Mouse (Mus musculus): Measurements from ENCODE around the gene Hes7. TPM values are rescaled to one million over a fixed set of nuclear protein-coding genes. Genes with fewer than 3 reads are reported as not detected.
"Not testable (repeated sequence)": the region's sequence is repeated elsewhere in the genome, so short reads cannot be mapped to it uniquely, and the experiment has no call there.

Gene Hes7
- total RNA-seq, 1 experiment from 2014 or later, result not detected

DNA sequence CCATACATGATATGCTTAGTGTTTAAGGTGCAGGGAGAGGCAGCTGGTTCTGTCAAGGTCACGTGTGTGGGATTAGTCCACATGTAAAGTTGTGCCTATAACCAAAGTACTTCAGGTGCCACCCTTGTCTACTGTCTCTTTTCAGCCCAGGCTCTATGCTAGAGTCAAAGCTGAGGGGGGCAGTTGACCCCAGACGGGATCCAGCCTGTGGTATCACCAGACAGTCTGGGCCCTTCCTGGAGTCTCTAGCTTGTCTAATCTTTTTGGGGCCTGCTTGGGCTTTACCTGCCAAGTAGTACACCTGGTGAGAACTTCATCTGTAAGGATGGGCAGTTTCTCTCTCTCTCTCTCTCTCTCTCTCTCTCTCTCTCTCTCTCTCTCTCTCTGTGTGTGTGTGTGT is 32.6 kb upstream of the Hes7 start:
- ATAC-seq (replicated peaks; ENCODE audit: low read depth, poor library complexity, severe bottlenecking), result no peak

DNA sequence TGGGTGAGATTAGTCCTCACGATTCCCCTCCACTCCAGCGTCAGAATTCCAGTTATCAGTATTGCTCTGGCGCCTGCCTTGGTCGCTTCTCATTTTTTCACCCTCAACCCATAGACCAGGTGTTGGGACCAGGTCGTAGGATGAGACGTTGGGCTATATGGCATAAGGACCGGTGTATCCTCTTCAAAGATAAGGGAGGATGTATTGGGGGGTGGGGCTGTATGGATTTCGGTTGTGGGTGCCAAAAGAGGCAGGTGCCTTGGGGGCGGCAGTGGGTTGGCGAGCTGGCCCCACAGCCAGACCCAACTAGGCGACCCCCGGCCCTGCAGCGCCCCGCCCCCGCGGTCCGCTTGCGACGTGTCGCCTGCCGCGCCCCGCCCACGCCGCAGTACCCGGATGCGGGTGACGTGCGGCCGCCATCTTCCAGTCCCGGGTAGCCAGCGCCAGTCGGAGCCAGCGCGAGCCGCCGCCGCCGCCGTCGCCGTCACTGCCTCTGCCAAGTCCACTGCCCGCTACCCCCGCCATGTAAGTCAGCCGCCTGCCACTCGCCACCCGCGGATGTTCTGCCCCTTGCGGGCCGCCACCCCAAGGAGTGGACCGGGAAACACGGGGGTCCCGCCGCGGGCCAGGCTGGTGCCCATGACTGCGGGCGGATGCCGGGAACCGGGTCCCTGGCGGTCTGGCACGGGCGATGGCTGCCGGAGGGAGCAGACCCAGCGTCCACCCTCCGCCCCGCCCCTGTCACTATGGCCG is 31.9 kb upstream of the Hes7 start, which contains the start of gene Vamp2:
Vamp2 (plus strand) TSS at position 388 of the 753 bp plus-strand sequence.
- ATAC-seq (replicated peaks; ENCODE audit: low read depth, poor library complexity, severe bottlenecking), result peak; percentile 67

DNA sequence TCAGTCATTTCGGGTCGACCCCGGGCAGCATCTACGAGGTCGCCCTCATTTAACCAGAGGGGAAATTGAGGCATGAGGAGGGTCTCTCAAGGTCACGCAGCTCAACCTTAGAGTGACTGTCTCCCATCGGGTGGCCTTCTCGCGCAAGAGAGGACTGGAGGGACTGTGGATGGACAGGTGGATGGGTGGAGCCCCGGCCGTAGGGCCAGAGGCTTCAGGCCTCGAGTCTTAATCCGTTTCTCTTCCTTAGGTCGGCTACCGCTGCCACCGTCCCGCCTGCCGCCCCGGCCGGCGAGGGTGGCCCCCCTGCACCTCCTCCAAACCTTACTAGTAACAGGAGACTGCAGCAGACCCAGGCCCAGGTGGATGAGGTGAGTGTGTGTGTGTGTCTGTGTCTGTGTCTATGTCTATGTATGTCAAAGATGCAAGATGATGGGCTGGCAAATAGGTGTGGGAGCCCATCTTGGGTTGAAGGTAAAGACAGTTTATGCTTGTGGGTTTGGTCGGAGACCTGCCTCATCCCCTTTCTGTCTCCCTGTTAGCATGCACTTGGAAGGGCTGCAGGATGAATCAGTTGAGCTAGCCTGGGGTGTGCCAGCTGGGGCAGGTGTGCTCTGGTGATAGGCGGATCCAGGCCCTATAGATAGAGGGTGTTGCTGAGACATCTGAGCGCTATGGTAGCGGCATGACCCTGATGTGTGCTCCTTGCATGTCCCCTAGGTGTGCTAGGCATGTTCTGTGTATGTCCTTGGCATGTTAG is 31.2 kb upstream of the Hes7 start:
- ATAC-seq (replicated peaks; ENCODE audit: low read depth, poor library complexity, severe bottlenecking), result no peak

DNA sequence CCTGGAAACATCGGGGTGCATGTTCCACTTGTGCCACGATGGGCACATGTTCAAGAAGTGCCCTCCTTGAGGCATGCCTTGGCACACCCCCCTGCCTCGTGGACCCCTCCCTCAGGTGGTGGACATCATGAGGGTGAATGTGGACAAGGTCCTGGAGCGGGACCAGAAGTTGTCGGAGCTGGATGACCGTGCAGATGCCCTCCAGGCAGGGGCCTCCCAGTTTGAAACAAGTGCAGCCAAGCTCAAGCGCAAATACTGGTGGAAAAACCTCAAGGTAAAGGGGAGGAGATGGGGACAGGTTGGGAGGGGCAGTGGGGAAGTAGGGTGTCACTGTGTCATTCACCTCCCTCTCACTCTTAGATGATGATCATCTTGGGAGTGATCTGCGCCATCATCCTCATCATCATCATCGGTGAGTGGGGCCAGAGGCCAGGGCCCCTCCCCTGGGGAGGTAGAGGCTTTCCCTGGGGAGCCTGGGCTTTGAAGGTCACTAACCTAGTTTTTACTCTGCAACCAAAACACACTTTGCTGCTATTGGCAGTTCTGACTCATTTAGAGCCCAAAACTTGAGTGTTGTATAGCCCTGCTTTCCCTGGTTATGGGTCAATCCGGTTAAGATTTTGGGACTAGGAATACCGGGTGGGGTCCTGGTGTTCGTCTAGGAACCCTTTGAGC is 30.5 kb upstream of the Hes7 start:
- ATAC-seq (replicated peaks; ENCODE audit: low read depth, poor library complexity, severe bottlenecking), result no peak

DNA sequence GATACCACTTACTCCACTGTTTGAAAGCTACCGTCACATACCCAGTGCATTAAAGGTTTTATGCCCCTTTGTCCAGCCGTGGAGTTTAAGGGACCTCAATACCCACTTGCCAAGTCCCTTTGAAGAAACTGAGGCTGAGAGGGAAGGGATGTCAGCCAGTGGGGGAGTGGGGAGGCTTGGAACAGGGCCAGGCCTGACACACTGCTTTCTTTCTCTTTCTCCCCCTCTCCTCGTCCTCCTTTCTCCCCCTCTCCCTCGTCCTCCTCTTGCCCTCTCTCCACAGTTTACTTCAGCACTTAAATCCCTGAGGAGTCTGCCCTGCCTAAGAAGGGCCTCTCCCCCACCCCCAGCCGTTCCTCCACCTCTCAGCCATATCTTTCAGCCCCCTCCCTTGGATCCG is 29.8 kb upstream of the Hes7 start:
- ATAC-seq (replicated peaks; ENCODE audit: low read depth, poor library complexity, severe bottlenecking), result no peak

GRCm38 (mm10) chr11:69091566-69092385 is 28.4 kb upstream of the Hes7 start:
- ATAC-seq (replicated peaks; ENCODE audit: low read depth, poor library complexity, severe bottlenecking), result no peak

- no peak for ATAC-seq (replicated peaks; ENCODE audit: low read depth, poor library complexity, severe bottlenecking)
Measured at GRCm38 (mm10) chr11:69092386-69092751, 27.8 kb upstream of the Hes7 start.

DNA sequence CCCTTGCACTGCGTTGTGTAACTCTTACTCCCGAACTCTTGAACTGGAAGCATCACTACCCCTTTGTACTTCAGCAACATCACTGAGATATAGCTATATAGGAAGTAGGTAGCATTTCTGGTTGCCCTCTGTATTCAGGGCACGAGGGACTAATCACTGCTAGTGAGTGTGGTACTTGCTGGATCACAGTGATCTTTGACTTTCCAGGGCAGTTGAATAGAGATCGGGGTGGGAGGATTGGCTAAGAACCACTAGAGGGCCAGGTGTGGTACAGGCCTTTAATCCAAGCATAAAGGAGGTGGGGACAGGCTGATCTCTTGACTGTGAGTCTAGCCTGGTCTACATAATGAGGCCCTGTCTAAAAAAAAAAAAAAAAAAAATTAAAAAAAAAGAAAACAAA is 27.3 kb upstream of the Hes7 start:
- ATAC-seq (replicated peaks; ENCODE audit: low read depth, poor library complexity, severe bottlenecking), result no peak

- ATAC-seq (replicated peaks; ENCODE audit: low read depth, poor library complexity, severe bottlenecking), result not testable (repeated sequence)
Measured at GRCm38 (mm10) chr11:69093856-69094255, 26.3 kb upstream of the Hes7 start.

DNA sequence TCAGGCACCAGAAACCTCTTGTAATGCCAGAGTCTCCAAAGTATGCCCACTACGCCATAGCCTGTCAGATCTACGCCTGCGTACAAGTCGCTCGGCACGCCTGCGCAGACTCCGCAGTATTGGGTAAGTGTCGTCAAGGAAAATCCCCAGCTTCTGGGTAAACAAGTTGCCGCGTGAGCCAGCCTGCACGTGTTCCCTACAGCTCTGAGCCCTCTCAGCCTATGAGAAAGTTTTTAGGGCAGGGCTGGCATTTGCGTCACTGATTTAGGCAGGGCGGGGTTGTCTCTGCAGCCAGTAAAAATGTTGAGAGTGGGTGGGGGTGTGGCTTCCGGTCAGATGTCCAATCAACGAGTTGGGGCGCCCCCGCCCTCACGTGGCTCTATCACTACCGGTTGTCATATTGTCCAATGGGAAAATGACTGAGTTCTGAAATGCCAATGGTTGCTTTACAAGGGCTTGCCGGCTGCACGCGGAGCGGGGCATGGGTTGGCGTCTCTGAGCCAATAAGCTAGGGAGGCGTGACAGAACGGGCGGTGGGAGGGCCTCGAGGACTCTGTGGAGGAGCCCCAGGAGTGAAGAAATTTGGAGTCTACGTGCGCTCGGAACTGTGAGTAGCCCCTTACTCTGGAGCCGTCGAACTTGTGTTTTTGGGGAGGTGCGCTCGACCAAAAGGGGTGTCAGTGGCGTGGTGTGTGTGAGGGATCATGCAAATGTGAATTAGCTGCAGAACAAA is 25.3 kb upstream of the Hes7 start, which contains the start of gene Per1:
Per1 (plus strand) TSS at position 521 of the 733 bp plus-strand sequence.
- ATAC-seq (replicated peaks; ENCODE audit: low read depth, poor library complexity, severe bottlenecking), result peak; percentile 64

DNA sequence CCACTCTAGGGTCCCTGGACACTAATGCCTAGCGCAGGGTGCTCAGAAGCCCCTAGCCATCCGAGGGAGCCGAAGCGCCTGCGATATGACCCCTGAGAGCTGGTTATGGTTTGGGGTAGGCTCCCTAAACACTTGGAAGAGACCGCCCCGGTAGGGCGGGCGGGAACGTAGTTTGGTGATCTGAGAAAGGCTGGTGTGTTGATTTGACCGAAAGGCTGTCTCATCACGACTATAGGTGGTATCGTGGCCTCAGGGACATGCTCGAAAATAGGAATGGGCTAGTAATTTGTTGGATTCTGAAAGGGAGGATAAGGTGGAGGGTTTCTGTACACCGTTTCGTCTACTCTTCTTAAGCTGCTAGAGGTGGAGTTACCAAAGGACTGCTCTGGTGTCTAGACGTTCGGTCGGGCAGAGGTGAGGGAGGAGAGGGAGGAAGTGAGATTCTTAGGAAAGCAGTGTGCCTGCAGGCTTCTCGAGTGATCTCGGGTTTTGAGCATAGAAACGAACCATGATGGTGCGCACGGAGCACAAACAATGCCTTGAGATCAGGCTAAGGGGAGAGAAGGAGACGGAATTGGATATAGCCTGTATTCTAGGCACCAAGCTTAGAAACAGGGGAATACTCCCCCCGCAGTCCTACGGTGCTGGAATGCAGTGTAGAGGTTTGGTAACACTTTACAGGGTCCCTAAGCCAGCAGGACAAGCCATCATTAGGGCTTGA is 24.5 kb upstream of the Hes7 start:
- ATAC-seq (replicated peaks; ENCODE audit: low read depth, poor library complexity, severe bottlenecking), result no peak

GRCm38 (mm10) chr11:69096360-69096986 is 23.7 kb upstream of the Hes7 start:
- ATAC-seq (replicated peaks; ENCODE audit: low read depth, poor library complexity, severe bottlenecking), result no peak

DNA sequence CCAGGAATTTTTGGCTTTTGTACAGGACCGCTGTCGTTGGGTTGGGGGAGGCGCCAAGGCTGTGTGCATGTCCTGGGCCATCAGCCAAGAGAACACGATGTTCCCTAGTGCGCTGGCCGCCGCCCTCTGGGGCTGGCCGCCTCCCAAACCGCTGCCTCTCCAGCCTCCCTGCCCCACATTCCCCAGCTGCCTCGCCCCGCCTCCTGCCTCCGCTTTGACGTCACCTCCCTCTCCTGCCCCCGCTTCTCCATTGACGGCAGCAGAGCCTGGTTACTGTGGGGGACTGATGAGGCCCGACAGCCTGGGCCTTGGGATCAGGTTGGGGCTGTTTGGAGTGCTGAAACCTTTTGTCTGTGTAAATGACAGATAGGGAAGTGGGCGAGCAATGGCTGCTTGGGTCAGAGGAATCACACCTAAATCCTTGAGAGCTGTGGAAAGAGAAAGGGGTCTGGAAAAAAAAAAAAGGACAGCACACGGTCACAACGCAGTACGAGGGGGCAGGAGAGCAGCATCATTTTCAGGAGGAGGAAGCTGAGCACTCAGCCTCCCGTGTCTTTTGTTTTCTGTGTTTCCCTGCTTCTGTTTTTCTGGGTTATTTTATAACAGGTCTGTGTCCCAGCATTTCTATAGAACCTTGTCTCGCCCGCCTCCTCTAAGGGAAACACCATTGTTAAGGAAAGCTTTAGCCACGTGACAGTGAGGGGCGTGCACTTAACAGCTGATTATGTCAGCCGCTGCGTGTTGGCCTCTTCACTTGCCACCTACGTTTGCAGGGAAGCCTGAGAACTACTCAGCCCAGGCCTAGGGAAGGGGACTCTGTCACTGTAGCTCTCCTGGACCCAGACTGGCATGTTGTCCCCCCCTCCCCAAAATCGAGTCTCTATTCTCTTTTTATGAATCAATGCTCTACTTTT is 23.0 kb upstream of the Hes7 start:
- peak; percentile 27 for ATAC-seq (replicated peaks; ENCODE audit: low read depth, poor library complexity, severe bottlenecking)

DNA sequence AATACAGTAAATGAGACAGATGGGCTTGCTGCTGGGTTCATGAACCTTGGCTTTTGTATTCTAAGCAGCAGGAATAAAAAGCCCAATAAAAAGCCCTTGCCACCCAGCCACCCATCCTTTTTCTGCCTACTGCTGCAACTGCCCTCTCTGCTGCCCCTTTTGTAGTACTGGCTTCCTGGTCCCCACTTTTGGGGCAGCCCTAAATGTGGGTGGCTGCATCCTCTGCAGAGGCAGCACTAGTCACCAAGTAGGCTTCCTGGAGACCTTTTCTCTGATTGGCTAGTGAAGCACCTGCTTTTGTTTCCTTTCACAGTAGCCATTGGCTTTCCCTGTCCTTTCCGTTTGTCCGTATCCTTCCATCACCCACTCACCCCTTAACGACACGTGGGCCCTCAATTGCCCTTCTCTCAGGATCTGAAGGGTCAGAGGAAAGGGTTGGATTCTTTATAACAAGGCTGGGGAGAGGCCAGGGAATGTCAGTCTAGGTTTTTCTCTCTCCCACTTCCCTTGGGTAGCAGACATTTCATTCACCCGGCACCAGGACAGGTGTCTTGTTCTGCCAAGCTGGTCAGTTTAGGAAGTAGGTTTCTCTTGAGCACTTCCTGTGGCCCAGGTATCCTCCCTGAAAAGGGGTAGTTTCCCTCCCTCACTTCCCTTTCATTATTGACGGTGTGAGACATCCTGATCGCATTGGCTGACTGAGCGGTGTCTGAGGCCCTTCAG is 22.0 kb upstream of the Hes7 start:
- ATAC-seq (replicated peaks; ENCODE audit: low read depth, poor library complexity, severe bottlenecking), result no peak

DNA sequence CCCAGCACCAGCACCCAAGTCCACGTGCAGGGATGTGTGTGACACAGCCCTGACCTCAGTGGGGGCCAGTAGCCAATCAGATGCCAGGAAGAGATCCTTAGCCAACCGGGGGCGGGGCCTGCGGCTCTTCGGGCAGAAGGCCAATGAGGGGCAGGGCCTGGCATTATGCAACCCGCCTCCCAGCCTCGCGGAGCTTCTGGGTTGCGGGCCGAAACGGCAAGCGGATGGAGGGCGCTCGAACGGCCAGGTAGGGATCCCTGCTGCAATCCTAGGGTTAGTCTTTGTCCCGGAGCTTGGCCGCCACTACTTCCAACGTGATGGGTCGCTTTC is 21.5 kb upstream of the Hes7 start:
- ATAC-seq (replicated peaks; ENCODE audit: low read depth, poor library complexity, severe bottlenecking), result peak; percentile 34

GRCm38 (mm10) chr11:69099177-69099914 is 20.9 kb upstream of the Hes7 start:
- no peak for ATAC-seq (replicated peaks; ENCODE audit: low read depth, poor library complexity, severe bottlenecking)
